Mouse (Mus musculus): Measurements from ENCODE around the gene Smyd4. TPM values are rescaled to one million over a fixed set of nuclear protein-coding genes. Genes with fewer than 3 reads are reported as not detected.

Gene Smyd4
- polyA plus RNA-seq, 1 experiment from 2014 or later: 13.4 TPM

DNA sequence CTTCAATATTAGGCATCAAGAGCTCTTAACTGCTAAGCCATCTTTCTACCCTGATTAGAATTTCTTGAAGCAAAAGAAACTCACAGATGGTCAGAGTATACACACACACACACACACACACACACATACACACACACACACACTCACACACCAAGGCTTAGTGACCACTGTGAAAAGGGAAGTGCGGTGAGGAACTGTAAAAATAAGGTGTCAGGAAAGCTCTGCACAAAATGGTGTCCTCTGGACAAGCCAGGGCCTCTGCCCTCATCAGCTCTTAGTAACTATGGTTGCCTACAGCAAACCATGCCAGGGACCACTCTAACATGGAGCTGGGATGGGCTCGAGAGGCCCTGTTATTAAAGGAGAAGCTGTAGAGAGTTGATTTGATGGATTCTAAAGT, 23.8 kb upstream of the Smyd4 start:
- no peaks in the 10 kb centered on the region for H3K27me3 ChIP-seq
- ATAC-seq (ENCODE audit: low FRiP score): no peak
- WGBS: 91% methylated on average over 2 of the region's 2 CpGs
- H3K9me3 ChIP-seq (replicated peaks): no peaks in the 10 kb centered on the region
- H3K36me3 ChIP-seq: peaks cover 4% of the 10 kb centered on the region
- H3K27ac ChIP-seq: no peak overlapping the region
- peaks cover 7% of the 10 kb centered on the region; the same call in 1 of the 2 replicates for H3K4me1 ChIP-seq
- no peak overlapping the region for H3K9ac ChIP-seq
- H3K4me2 ChIP-seq (replicated peaks): no peak overlapping the region
- H3K4me3 ChIP-seq: no peak overlapping the region

DNA sequence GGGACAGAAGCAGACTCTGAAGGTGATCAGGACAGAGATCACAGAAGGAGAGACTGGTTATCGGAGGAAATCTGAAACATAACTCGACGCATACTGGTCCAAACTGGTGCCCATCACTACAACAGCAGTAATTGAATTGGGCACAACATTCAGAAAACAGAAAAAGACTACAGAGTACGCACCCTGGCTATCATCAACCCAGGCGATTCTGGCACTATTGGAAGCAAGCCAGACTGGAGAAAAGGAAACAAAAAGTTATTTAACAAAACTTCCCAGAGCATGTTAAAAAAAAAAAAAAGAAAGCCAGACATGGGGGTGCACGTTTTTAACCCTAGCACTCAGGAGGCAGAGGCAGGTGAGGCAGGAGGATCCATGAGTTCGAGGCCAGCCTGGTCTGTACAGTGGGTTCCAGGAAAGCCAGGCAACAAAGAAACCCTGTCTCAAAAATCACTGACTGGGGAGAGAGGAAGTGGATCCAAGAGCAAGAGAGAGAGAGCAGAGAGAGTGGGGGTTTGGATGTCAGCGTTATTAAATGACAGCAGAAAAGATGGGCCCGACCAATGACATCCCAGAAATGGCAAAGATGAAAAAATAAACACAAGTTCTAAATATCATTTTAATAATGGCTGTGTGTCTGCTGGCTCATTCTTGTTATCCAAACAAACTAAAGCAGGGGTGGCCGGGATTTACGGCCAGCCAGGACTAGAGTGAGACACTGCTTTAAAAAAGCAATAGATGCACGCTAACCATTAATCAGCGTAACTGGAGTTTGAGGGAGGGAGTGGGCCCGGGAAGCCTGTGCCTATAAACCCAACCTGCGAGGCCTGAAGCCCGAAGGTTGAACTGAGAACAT, 22.9 kb upstream of the Smyd4 start:
- no peak overlapping the region for H3K4me3 ChIP-seq
- no peak overlapping the region for H3K27ac ChIP-seq
- no peak for ATAC-seq (ENCODE audit: low FRiP score)
- 86% methylated on average over 16 of the region's 16 CpGs for WGBS
- H3K9me3 ChIP-seq (replicated peaks): no peaks in the 10 kb centered on the region
- no peak overlapping the region for H3K9ac ChIP-seq
- H3K27me3 ChIP-seq: no peaks in the 10 kb centered on the region
- no peak overlapping the region for H3K4me2 ChIP-seq (replicated peaks)
- H3K4me1 ChIP-seq: peaks cover 7% of the 10 kb centered on the region; the same call in 1 of the 2 replicates
- peaks cover 4% of the 10 kb centered on the region for H3K36me3 ChIP-seq

DNA sequence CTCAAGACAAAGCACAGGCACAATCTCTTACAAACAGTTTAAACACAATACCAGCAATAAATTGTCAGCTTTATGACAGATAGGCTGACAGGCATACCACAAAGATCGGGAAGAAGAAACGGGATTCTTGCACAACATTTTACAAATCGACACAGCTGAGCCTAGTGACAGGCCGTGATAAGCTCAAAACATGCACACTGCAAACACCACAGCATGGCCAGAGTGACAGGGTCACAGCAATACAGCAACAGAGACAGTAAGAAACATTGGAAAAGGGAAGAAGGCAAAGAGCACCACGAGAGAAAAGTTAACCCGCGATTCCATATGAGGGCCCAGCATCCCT, 22.3 kb upstream of the Smyd4 start:
- Histone ChIP-seq H3K4me3 (no peak overlapping the region), H3K27me3 (no peaks in the 10 kb centered on the region), H3K9me3 (replicated peaks) (no peaks in the 10 kb centered on the region), H3K27ac (no peak overlapping the region), H3K4me1 (peaks cover 7% of the 10 kb centered on the region; the same call in 1 of the 2 replicates), H3K36me3 (peaks cover 4% of the 10 kb centered on the region), H3K9ac (no peak overlapping the region), H3K4me2 (replicated peaks) (no peak overlapping the region)
- ATAC-seq (ENCODE audit: low FRiP score): no peak
- 92% methylated on average over 7 of the region's 7 CpGs for WGBS

DNA sequence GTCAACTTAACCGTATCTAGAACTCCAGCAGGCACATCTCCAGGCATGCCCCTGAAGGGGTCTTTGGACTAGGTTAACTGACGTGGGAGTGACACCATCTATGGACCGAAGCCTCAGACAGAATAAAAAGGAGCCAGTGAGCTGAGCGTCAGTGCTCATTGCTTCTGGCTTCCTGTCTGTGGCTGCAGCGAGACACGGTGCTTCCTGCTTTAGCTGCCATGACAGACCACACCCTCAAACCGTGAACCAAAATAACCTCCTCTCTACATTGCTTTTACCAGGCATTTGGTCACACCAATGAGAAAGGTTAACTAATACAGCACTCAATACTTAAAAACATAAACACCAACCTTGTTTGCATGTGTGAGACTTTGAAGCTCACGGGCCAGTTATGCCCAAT, 11.6 kb upstream of the Smyd4 start:
- H3K27ac ChIP-seq: no peak overlapping the region
- H3K4me3 ChIP-seq: no peak overlapping the region
- no peak for ATAC-seq (ENCODE audit: low FRiP score)
- H3K9me3 ChIP-seq (replicated peaks): no peaks in the 10 kb centered on the region
- H3K9ac ChIP-seq: no peak overlapping the region
- no peak overlapping the region for H3K4me2 ChIP-seq (replicated peaks)
- peaks cover 32% of the 10 kb centered on the region for H3K36me3 ChIP-seq
- WGBS: 82% methylated on average over 8 of the region's 8 CpGs
- no peaks in the 10 kb centered on the region for H3K27me3 ChIP-seq
- no peaks in the 10 kb centered on the region for H3K4me1 ChIP-seq

DNA sequence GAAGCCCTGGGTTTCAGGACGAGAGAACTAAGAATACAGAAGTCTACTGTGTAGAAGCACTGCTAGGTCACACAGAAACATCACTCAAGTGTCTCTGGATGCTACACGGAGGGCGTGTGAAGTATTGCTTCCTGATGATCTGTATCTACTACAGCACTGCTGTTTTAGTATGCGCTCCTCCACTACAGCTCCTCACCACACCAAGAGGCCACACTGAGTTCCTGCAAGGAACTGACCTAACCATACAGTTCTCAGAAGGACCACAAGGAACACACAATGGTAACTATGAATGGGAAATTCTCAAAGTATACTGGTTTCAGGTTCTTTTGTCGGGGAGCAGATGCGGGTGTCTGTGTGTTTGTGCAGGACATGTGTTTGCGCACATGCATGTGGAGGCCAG, 11.0 kb upstream of the Smyd4 start:
- peaks cover 32% of the 10 kb centered on the region for H3K36me3 ChIP-seq
- no peaks in the 10 kb centered on the region for H3K9me3 ChIP-seq (replicated peaks)
- 92% methylated on average over 7 of the region's 7 CpGs for WGBS
- no peak overlapping the region for H3K4me3 ChIP-seq
- H3K27me3 ChIP-seq: no peaks in the 10 kb centered on the region
- no peak overlapping the region for H3K27ac ChIP-seq
- no peak overlapping the region for H3K4me2 ChIP-seq (replicated peaks)
- H3K4me1 ChIP-seq: no peaks in the 10 kb centered on the region
- no peak overlapping the region for H3K9ac ChIP-seq
- ATAC-seq (ENCODE audit: low FRiP score): no peak

DNA sequence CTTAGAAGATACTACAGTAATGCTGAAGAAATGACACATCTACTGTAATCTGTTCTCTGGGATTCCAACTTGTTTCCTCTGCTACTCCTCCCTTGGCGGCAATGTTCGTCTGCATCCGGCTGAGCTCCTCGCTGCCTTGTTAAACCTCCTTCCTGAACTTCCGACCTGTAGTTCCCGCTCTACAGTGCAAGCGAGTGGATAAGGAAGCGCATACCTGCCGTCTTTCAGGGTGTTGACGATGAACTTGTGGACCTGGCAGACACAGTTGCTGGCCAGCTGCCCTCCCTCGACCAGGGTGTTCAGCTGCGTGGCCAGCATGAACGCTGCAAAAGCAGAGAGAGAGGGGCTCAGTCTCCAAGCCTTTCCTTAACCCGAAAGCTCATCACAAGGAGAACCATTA, 8.2 kb upstream of the Smyd4 start:
- peaks cover 32% of the 10 kb centered on the region for H3K36me3 ChIP-seq
- no peak overlapping the region for H3K4me3 ChIP-seq
- H3K9me3 ChIP-seq (replicated peaks): no peaks in the 10 kb centered on the region
- no peaks in the 10 kb centered on the region for H3K27me3 ChIP-seq
- H3K4me1 ChIP-seq: no peaks in the 10 kb centered on the region
- H3K4me2 ChIP-seq (replicated peaks): no peak overlapping the region
- 92% methylated on average over 14 of the region's 14 CpGs for WGBS
- ATAC-seq (ENCODE audit: low FRiP score): no peak
- H3K27ac ChIP-seq: peak overlapping the region; percentile 52; the same call in 1 of the 2 replicates
- no peak overlapping the region for H3K9ac ChIP-seq

DNA sequence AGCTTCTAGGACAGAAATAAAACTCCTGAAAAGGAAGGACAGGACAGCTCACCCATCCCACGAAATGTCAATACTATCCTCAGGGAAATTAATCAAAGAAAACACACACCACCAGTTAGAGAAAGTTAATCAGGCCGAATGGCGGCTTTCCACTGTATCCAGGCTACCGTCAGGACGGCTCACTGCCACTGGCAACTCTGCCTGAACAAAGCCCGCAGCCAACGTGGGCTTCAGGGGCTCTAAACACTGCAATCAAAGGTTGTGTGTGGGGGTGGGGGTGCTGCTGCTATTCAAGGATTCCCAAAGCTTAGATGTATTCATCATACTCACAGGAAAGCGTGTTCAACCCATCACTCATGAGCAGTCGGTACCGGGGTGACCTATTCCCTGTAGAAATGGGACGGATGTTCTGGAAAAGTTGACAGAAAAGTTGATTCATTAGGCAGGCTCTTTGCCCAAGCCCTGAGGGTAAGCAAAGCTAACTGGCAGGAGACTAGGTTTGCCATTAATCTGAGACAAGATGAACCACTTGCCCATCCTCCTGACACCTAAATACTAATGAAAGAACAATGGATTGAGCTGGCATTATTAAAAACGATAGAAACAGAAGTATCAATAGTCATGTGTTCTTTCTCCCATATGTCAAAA, 7.4 kb upstream of the Smyd4 start:
- no peaks in the 10 kb centered on the region for H3K9me3 ChIP-seq (replicated peaks)
- no peak for ATAC-seq (ENCODE audit: low FRiP score)
- peak overlapping the region; percentile 52; the same call in 1 of the 2 replicates for H3K27ac ChIP-seq
- 79% methylated on average over 12 of the region's 12 CpGs for WGBS
- H3K27me3 ChIP-seq: no peaks in the 10 kb centered on the region
- no peaks in the 10 kb centered on the region for H3K4me1 ChIP-seq
- no peak overlapping the region for H3K4me2 ChIP-seq (replicated peaks)
- peaks cover 32% of the 10 kb centered on the region for H3K36me3 ChIP-seq
- H3K9ac ChIP-seq: no peak overlapping the region
- H3K4me3 ChIP-seq: no peak overlapping the region

DNA sequence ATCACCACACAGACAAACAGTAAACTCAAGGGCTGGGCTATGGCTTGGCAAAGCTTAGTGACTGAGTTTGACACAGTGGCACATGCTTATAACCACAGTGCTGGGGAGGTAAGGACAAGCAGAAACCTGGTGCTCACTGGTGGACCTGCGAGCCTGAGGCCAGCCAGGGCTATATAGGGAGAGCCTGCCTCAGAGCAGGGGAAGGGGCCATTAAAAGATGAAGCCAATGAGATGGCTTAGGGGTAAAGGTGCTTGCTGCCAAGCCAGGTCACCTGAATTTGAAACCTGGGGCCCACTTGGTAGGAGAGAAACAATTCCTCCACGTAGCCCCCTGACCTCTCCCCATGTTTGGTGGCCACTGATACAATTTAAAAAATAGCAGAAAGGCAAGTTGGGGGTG, 5.1 kb upstream of the Smyd4 start:
- WGBS: 89% methylated on average over 2 of the region's 2 CpGs
- Histone ChIP-seq H3K9ac (no peak overlapping the region), H3K4me1 (peaks cover 14% of the 10 kb centered on the region), H3K36me3 (peaks cover 22% of the 10 kb centered on the region), H3K4me2 (replicated peaks) (no peak overlapping the region), H3K27me3 (no peaks in the 10 kb centered on the region), H3K9me3 (replicated peaks) (no peaks in the 10 kb centered on the region), H3K27ac (no peak overlapping the region), H3K4me3 (no peak overlapping the region)
- ATAC-seq (ENCODE audit: low FRiP score): no peak

DNA sequence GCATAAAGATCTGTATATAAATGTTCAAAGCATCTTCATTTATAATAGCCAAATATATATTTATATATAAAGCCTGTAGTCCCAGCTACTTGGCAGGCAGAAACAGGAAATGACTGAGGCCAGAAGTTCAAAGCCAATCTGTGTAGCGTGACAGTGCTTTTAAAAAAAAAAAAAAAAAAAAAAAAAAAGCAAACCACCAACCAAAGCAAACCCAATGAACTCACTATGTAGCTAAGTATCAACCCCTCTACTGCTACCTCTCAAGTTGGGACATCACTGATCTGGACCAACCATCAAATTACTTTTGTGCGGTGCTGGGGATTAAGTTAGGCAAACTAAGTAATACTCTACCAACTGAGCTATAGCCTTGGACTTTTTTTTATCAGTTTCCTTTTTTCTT, 4.1 kb upstream of the Smyd4 start:
- Histone ChIP-seq H3K27ac (no peak overlapping the region), H3K27me3 (no peaks in the 10 kb centered on the region), H3K4me1 (peaks cover 18% of the 10 kb centered on the region), H3K4me2 (replicated peaks) (no peak overlapping the region), H3K9ac (no peak overlapping the region), H3K9me3 (replicated peaks) (no peaks in the 10 kb centered on the region), H3K36me3 (peaks cover 15% of the 10 kb centered on the region), H3K4me3 (no peak overlapping the region)
- ATAC-seq (ENCODE audit: low FRiP score): no peak
- 82% methylated on average over 2 of the region's 2 CpGs for WGBS

DNA sequence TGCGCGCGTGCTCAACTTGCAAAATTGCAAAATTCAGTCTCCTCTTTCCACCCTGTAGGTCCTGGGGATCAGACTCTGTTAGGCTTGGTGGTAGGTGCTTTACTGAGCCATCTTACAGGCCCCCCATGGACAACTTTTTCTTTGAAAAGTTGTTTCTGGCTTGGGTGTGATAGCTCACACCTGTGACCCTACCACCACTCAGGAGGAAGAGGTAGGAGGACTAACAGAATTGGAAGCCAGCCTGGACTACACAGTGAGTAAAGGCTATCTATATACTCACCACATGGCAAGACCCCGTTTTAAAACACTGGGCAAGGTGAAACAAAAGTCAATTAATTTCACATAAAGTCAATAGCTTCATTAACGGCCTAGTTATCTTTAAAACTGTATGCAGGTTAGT, 3.5 kb upstream of the Smyd4 start:
- H3K27ac ChIP-seq: no peak overlapping the region
- 97% methylated on average over 5 of the region's 5 CpGs for WGBS
- H3K9ac ChIP-seq: no peak overlapping the region
- H3K4me2 ChIP-seq (replicated peaks): no peak overlapping the region
- no peak for ATAC-seq (ENCODE audit: low FRiP score)
- H3K4me1 ChIP-seq: peaks cover 18% of the 10 kb centered on the region
- peaks cover 11% of the 10 kb centered on the region for H3K36me3 ChIP-seq
- no peak overlapping the region for H3K4me3 ChIP-seq
- H3K9me3 ChIP-seq (replicated peaks): no peaks in the 10 kb centered on the region
- no peaks in the 10 kb centered on the region for H3K27me3 ChIP-seq

DNA sequence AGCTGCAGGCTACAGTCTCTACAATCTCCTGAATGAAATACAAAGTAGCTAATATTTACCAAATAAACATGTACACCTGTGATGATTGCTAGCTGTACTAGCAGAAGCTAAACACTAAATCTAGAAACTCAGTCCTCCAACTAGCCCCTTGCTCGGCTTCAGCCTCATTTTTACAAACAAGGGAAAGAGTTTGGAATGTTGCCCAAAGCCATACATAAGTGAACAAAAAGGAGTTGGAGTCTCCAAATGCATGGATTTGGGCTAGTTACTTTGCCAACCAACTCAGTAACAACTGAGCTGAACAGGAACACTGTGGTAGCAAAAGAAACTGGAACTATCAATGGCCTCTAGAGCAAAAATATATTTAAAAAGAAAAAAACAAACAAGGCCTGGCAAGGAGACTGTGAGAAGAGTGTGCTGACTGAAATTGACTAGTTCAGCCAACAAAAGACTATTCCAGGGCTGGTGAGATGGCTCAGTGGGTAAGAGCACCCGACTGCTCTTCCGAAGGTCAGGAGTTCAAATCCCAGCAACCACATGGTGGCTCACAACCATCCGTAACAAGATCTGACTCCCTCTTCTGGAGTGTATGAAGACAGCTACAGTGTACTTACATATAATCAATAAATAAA, 1.6 kb upstream of the Smyd4 start:
- peak overlapping the region; percentile 88; the same call in 1 of the 2 replicates for H3K4me2 ChIP-seq (replicated peaks)
- H3K27ac ChIP-seq: no peak overlapping the region
- H3K4me3 ChIP-seq: no peak overlapping the region
- no peak overlapping the region for H3K9ac ChIP-seq
- no peaks in the 10 kb centered on the region for H3K27me3 ChIP-seq
- ATAC-seq (ENCODE audit: low FRiP score): no peak
- H3K36me3 ChIP-seq: no peaks in the 10 kb centered on the region
- H3K4me1 ChIP-seq: peaks cover 18% of the 10 kb centered on the region
- 54% methylated on average over 4 of the region's 4 CpGs for WGBS
- no peaks in the 10 kb centered on the region for H3K9me3 ChIP-seq (replicated peaks)

DNA sequence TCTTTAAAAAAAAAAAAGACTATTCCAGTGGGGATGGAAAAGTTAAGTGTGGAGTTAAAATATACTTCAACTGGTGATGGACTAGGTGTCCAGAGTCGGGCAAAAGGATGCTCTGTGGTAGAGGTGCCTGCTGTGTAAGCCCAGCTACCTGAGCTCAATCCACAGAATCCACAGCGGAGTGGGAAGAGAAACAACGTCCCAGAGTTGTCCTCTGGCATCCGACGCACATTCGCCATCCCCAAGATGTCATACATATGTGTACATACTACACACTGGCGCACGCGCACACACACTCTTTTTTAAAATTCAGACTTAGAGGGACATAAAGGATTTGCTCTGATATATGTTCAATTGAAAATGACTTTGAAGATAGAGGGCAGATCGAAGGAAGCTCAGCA, 1.0 kb upstream of the Smyd4 start:
- ATAC-seq (ENCODE audit: low FRiP score): no peak
- H3K4me3 ChIP-seq: peak overlapping the region; percentile 73
- peaks cover 18% of the 10 kb centered on the region for H3K4me1 ChIP-seq
- H3K9ac ChIP-seq: peak overlapping the region; percentile 81
- no peaks in the 10 kb centered on the region for H3K9me3 ChIP-seq (replicated peaks)
- no peaks in the 10 kb centered on the region for H3K27me3 ChIP-seq
- H3K27ac ChIP-seq: no peak overlapping the region
- WGBS: 54% methylated on average over 10 of the region's 10 CpGs
- H3K36me3 ChIP-seq: no peaks in the 10 kb centered on the region
- H3K4me2 ChIP-seq (replicated peaks): peak overlapping the region; percentile 88
